Mouse (Mus musculus) erythroid progenitor cell, adult 5-6 weeks (primary cell): ENCODE results near the gene Xrcc3. TPM values are rescaled to one million over a fixed set of nuclear protein-coding genes. Genes with fewer than 3 reads are reported as not detected.

Experiments
- ATAC-seq: replicated peaks from 2 replicates; pipeline ENCODE4 v1.8.0; 2016; ENCODE audit warnings: moderate number of reproducible peaks, mild to moderate bottlenecking, moderate TSS enrichment, inconsistent platforms; ENCODE audit not compliant: poor library complexity, low FRiP score, severe bottlenecking
- total RNA-seq, 2 experiments: library from RNA; stranded (forward) in 1 of 2; stranded (reverse) in 1 of 2; fragments of 150-400 nt in 1 of 2; fragments of 186-747, 209-891 nt in 1 of 2; gene quantifications; 2 replicates each; pipeline versions ENCODE4 v1.2.3 to v1.2.4; 2015 to 2017; ENCODE audit warnings: low replicate concordance in 2 of 2

Xrcc3 gene
- total RNA-seq, 2 experiments from 2014 or later: 8.0 to 28.4 TPM

GRCm38 (mm10) chr12:111787015-111787414 lies 26.7 kb downstream of the Xrcc3 start:
- ATAC-seq: no peak

GRCm38 (mm10) chr12:111785174-111785573 lies 28.5 kb downstream of the Xrcc3 start:
- no peak for ATAC-seq

- ATAC-seq: no peak
These were observed 34.1 kb downstream of the Xrcc3 start for GRCm38 (mm10) chr12:111779544-111779943.

GRCm38 (mm10) chr12:111777919-111778318 lies 35.8 kb downstream of the Xrcc3 start:
- no peak for ATAC-seq

- ATAC-seq: no peak
These were observed 38.8 kb downstream of the Xrcc3 start for GRCm38 (mm10) chr12:111774845-111775244.

- ATAC-seq: no peak
These were observed 39.5 kb downstream of the Xrcc3 start for GRCm38 (mm10) chr12:111774156-111774555.

- no peak for ATAC-seq
These were observed 43.0 kb downstream of the Xrcc3 start for GRCm38 (mm10) chr12:111770651-111771050.

GRCm38 (mm10) chr12:111769816-111770577 lies 43.7 kb downstream of the Xrcc3 start:
- ATAC-seq: no peak

- ATAC-seq: no peak
These were observed 44.4 kb downstream of the Xrcc3 start for GRCm38 (mm10) chr12:111769306-111769705.

GRCm38 (mm10) chr12:111768322-111768928 lies 45.2 kb downstream of the Xrcc3 start:
- no peak for ATAC-seq

GRCm38 (mm10) chr12:111766313-111767236 lies 47.1 kb downstream of the Xrcc3 start:
- no peak for ATAC-seq

- no peak for ATAC-seq
These were observed 50.9 kb downstream of the Xrcc3 start for GRCm38 (mm10) chr12:111762620-111763280.

- no peak for ATAC-seq
These were observed 53.3 kb downstream of the Xrcc3 start for GRCm38 (mm10) chr12:111760306-111760908.

- ATAC-seq: peak; percentile 41
These were observed 54.3 kb downstream of the Xrcc3 start for GRCm38 (mm10) chr12:111759176-111760061.

- ATAC-seq: peak; percentile 78
These were observed 55.1 kb downstream of the Xrcc3 start, which contains the start of gene Klc1 for GRCm38 (mm10) chr12:111758381-111759175. Gene Klc1 (plus strand): TSS chr12:111758849.

GRCm38 (mm10) chr12:111757561-111758325 lies 55.9 kb downstream of the Xrcc3 start:
- ATAC-seq: no peak

- no peak for ATAC-seq
These were observed 57.0 kb downstream of the Xrcc3 start for GRCm38 (mm10) chr12:111756698-111757082.
